Mouse (Mus musculus) adipocyte (in vitro differentiated cells): Measurements from ENCODE around the gene Tmem198.
A peak's percentile ranks its signal among the peaks of the same experiment; 100 is the strongest.

Experiments
- DNase-seq: peaks from one replicate; pipeline ENCODE4 v3.0.0-alpha.2; 2016; ENCODE audit warnings: low spot score

The Tmem198 gene

GRCm38 (mm10) chr1:75455433-75455832 lies 23.9 kb upstream of the Tmem198 start:
- no peak for DNase-seq

- no peak for DNase-seq
These were observed 23.4 kb upstream of the Tmem198 start for GRCm38 (mm10) chr1:75455948-75456347.

- DNase-seq: no peak
These were observed 22.4 kb upstream of the Tmem198 start for GRCm38 (mm10) chr1:75456746-75457564.

- DNase-seq: no peak
These were observed 21.7 kb upstream of the Tmem198 start for GRCm38 (mm10) chr1:75457710-75458024.

GRCm38 (mm10) chr1:75458025-75458788 lies 21.1 kb upstream of the Tmem198 start:
- DNase-seq: no peak

GRCm38 (mm10) chr1:75458789-75459684 lies 20.3 kb upstream of the Tmem198 start:
- no peak for DNase-seq

GRCm38 (mm10) chr1:75460297-75460696 lies 19.0 kb upstream of the Tmem198 start:
- no peak for DNase-seq

GRCm38 (mm10) chr1:75462636-75463035 lies 16.7 kb upstream of the Tmem198 start:
- DNase-seq: no peak

- DNase-seq: no peak
These were observed 15.6 kb upstream of the Tmem198 start for GRCm38 (mm10) chr1:75463652-75464204.

- DNase-seq: peak; percentile 91
These were observed 12.0 kb upstream of the Tmem198 start for GRCm38 (mm10) chr1:75467215-75467927.

- DNase-seq: no peak
These were observed 10.0 kb upstream of the Tmem198 start for GRCm38 (mm10) chr1:75469287-75469825.

- DNase-seq: no peak
These were observed 2.9 kb upstream of the Tmem198 start for GRCm38 (mm10) chr1:75476441-75476840.

- DNase-seq: peak; percentile 59
These were observed 1.9 kb upstream of the Tmem198 start for GRCm38 (mm10) chr1:75477264-75477965.

- peak; percentile 16 for DNase-seq
These were observed 1.4 kb upstream of the Tmem198 start for GRCm38 (mm10) chr1:75477966-75478290.

- peak; percentile 55 for DNase-seq
These were observed 835 bp upstream of the Tmem198 start for GRCm38 (mm10) chr1:75478497-75478896.

GRCm38 (mm10) chr1:75479635-75479989 lies 280 bp downstream of the Tmem198 start:
- no peak for DNase-seq

- DNase-seq: no peak
These were observed 704 bp downstream of the Tmem198 start for GRCm38 (mm10) chr1:75480036-75480435.

- no peak for DNase-seq
These were observed 1.4 kb downstream of the Tmem198 start for GRCm38 (mm10) chr1:75480735-75481134.

- no peak for DNase-seq
These were observed 7.2 kb downstream of the Tmem198 start for GRCm38 (mm10) chr1:75486561-75486960.

- no peak for DNase-seq
These were observed 7.7 kb downstream of the Tmem198 start for GRCm38 (mm10) chr1:75487040-75487404.
